ENCODE assay signal across 21 mouse cellular contexts in the genomic region with DNA sequence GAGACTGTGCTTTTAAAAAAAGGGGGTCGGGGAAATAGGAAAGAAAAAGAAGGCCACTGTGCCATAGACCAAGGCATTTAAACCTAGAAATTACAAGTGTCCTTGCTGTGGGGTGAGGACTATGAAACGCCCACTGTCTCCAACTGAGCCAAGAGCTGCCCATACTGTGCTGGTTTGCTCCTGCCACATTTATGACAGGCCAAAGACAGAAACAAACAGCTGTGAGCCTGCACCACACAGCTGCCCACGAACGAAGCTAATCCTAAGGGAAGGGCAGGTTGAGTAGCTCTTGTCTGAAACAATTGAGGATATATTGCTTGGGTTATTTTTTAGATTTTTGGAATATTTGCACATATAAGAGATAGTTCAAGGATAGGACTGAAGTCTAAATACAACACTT. TPM values are rescaled to one million over a fixed set of nuclear protein-coding genes. Genes with fewer than 3 reads are reported as not detected.
"Had no signal": no experiment of that assay in that cellular context is flagged by ENCODE, and none has a peak within 500 bp of the region (broad histone marks: within the 10 kb centered on the region; RNA-seq: fewer than 3 reads in every experiment).

No protein-coding gene starts in this region.

- H3K9me3 ChIP-seq: lung, embryonic 15.5 days; midbrain, embryonic 13.5 days; midbrain, embryonic 15.5 days; neural tube, embryonic 13.5 days; neural tube, embryonic 15.5 days had no signal

- H3K4me3 ChIP-seq: lung, embryonic 15.5 days; midbrain, embryonic 13.5 days; midbrain, embryonic 15.5 days; neural tube, embryonic 13.5 days; neural tube, embryonic 15.5 days had no signal

- DNase-seq: liver, postnatal 0 days; lung, adult 2 months; lung, postnatal 14 days; lung, postnatal 36 days; retina, postnatal 1 day; right cerebral cortex, adult 18-20 months; right cerebral cortex, postnatal 25 days; right cerebral cortex, postnatal 4 days; spleen, adult 18-20 months; thymus, adult 18-20 months; thymus, postnatal 14 days; thymus, postnatal 36 days had no signal

- H3K36me3 ChIP-seq: lung, embryonic 15.5 days; midbrain, embryonic 13.5 days; midbrain, embryonic 15.5 days; neural tube, embryonic 13.5 days; neural tube, embryonic 15.5 days had no signal

- H3K27ac ChIP-seq: lung, embryonic 15.5 days; macrophage; midbrain, embryonic 13.5 days; midbrain, embryonic 15.5 days; neural tube, embryonic 13.5 days; neural tube, embryonic 15.5 days had no signal

- H3K4me2 ChIP-seq: lung, embryonic 15.5 days; midbrain, embryonic 11.5 days; midbrain, embryonic 13.5 days; midbrain, embryonic 15.5 days; neural tube, embryonic 13.5 days; neural tube, embryonic 15.5 days had no signal

- ATAC-seq: liver, postnatal 0 days; lung, postnatal 0 days; midbrain, embryonic 13.5 days; midbrain, embryonic 15.5 days had no signal

- H3K9ac ChIP-seq: liver, postnatal 0 days; lung, embryonic 15.5 days; midbrain, embryonic 13.5 days; midbrain, embryonic 15.5 days; neural tube, embryonic 13.5 days; neural tube, embryonic 15.5 days had no signal

- H3K27me3 ChIP-seq: lung, embryonic 15.5 days; midbrain, embryonic 13.5 days; midbrain, embryonic 15.5 days; neural tube, embryonic 13.5 days; neural tube, embryonic 15.5 days had no signal

RNA-seq across cellular contexts. Expression of a gene that starts 49.7 kb away (rescaled TPM):
- total RNA-seq: monocyte, adult 5-6 weeks had no signal
